In genomic region chr4:137274304-137274703, GRCm38 (mm10) we compare ENCODE assay signal across 25 mouse cellular contexts. TPM values are rescaled to one million over a fixed set of nuclear protein-coding genes. Genes with fewer than 3 reads are reported as not detected.
DNase-seq lines count a peak whose midpoint lies in the region; ATAC-seq and TF ChIP-seq lines count a peak whose summit lies in the region.
"Had no signal": no experiment of that assay in that cellular context is flagged by ENCODE, and none has a peak within 500 bp of the region (broad histone marks: within the 10 kb centered on the region; RNA-seq: fewer than 3 reads in every experiment).

No protein-coding gene starts in this region.

- H3K36me3 ChIP-seq in forebrain, embryonic 10.5 days (replicated peaks), result no peaks in the 10 kb centered on the region
- no peaks in the 10 kb centered on the region for H3K36me3 ChIP-seq in forebrain, embryonic 16.5 days (ENCODE audit: control insufficient read depth, insufficient read depth)
- no peaks in the 10 kb centered on the region for H3K36me3 ChIP-seq in kidney, postnatal 0 days (ENCODE audit: insufficient read depth, low read length)
- H3K36me3 ChIP-seq: forebrain, embryonic 12.5 days; G1E; heart, embryonic 15.5 days; limb, embryonic 12.5 days had no signal

- no peak for ATAC-seq in forebrain, embryonic 16.5 days
- no peak for ATAC-seq in kidney, postnatal 0 days (replicated peaks; ENCODE audit: low FRiP score, low read depth)
- ATAC-seq: activated CD4-positive, CD25-positive, alpha-beta regulatory T cell, adult 4 months; inflammation-experienced regulatory T-cells, adult 6 months had no signal

- H3K27me3 ChIP-seq in forebrain, embryonic 10.5 days (ENCODE audit: poor library complexity, severe bottlenecking), result peaks cover 82% of the 10 kb centered on the region
- peaks cover 37% of the 10 kb centered on the region for H3K27me3 ChIP-seq in forebrain, embryonic 16.5 days (replicated peaks; ENCODE audit: control insufficient read depth, insufficient read depth, low read length)
- peaks cover 17% of the 10 kb centered on the region; the same call in 1 of the 2 replicates for H3K27me3 ChIP-seq in kidney, postnatal 0 days (ENCODE audit: insufficient read depth, low read length)

- TF ChIP-seq CTCF in kidney, postnatal 0 days (IDR thresholded peaks at IDR 0.05; ENCODE audit: low read depth), result no peak

- H3K4me3 ChIP-seq in forebrain, embryonic 10.5 days, result no peak overlapping the region
- no peak overlapping the region for H3K4me3 ChIP-seq in forebrain, embryonic 16.5 days (replicated peaks; ENCODE audit: low read length)
- H3K4me3 ChIP-seq in kidney, postnatal 0 days (replicated peaks; ENCODE audit: low read depth, low read length), result no peak overlapping the region
- H3K4me3 ChIP-seq: forebrain, embryonic 12.5 days; heart, adult 2 months; heart, embryonic 15.5 days; limb, embryonic 12.5 days had no signal

- no peak overlapping the region for H3K4me2 ChIP-seq in forebrain, embryonic 16.5 days (ENCODE audit: low read length)
- H3K4me2 ChIP-seq in kidney, postnatal 0 days (ENCODE audit: low read length), result no peak overlapping the region
- H3K4me2 ChIP-seq: forebrain, embryonic 12.5 days; heart, embryonic 15.5 days; hindbrain, embryonic 14.5 days; limb, embryonic 12.5 days; liver, embryonic 11.5 days had no signal

- DNase-seq in forebrain, embryonic 10.5 days (ENCODE audit: extremely low spot score, low spot score), result no peak
- peak; percentile 48 for DNase-seq in kidney, postnatal 0 days (ENCODE audit: low spot score)
- DNase-seq in kidney, adult 18-20 months, result no peak
- DNase-seq in urinary bladder, postnatal 36 days (ENCODE audit: low spot score in 2 of 2), result peak; percentile 33 to 39
- no peak for DNase-seq in urinary bladder, adult 2 months (ENCODE audit: low spot score)
- no peak for DNase-seq in layer of hippocampus, adult 9-10 months (ENCODE audit: low spot score)
- DNase-seq: adrenal gland, postnatal 10 days; B cell, adult 2 months; cerebellum, adult 2 months; cerebellum, postnatal 25 days; gastrocnemius, postnatal 36 days; heart, adult 2 months; heart, postnatal 36 days; kidney, postnatal 14 days; lung, adult 18-20 months; midbrain, embryonic 14.5 days had no signal

- no peak overlapping the region for H3K9ac ChIP-seq in forebrain, embryonic 16.5 days (replicated peaks; ENCODE audit: low read depth, low read length)
- no peak overlapping the region for H3K9ac ChIP-seq in kidney, postnatal 0 days (ENCODE audit: low read depth, low read length)
- H3K9ac ChIP-seq: forebrain, embryonic 12.5 days; heart, embryonic 15.5 days; hindbrain, embryonic 14.5 days; limb, embryonic 12.5 days had no signal

- WGBS in forebrain, embryonic 10.5 days, result 8% methylated on average over 6 of the region's 6 CpGs
- WGBS in forebrain, embryonic 16.5 days, result 5% methylated on average over 6 of the region's 6 CpGs
- 9% methylated on average over 6 of the region's 6 CpGs for WGBS in kidney, postnatal 0 days

- peaks cover 48% of the 10 kb centered on the region for H3K4me1 ChIP-seq in forebrain, embryonic 10.5 days
- peaks cover 21% of the 10 kb centered on the region for H3K4me1 ChIP-seq in forebrain, embryonic 16.5 days (replicated peaks; ENCODE audit: control insufficient read depth, insufficient read depth, low read length)
- peaks cover 7% of the 10 kb centered on the region for H3K4me1 ChIP-seq in kidney, postnatal 0 days (replicated peaks; ENCODE audit: insufficient read depth, low read length)

- H3K9me3 ChIP-seq in forebrain, embryonic 10.5 days, result no peaks in the 10 kb centered on the region
- no peaks in the 10 kb centered on the region for H3K9me3 ChIP-seq in forebrain, embryonic 16.5 days (ENCODE audit: control insufficient read depth, low read length)
- H3K9me3 ChIP-seq in kidney, postnatal 0 days (replicated peaks; ENCODE audit: low read length), result no peaks in the 10 kb centered on the region
- H3K9me3 ChIP-seq: forebrain, embryonic 12.5 days; heart, embryonic 15.5 days; limb, embryonic 12.5 days had no signal

- peak overlapping the region; percentile 58; the same call in 1 of the 2 replicates for H3K27ac ChIP-seq in forebrain, embryonic 10.5 days
- no peak overlapping the region for H3K27ac ChIP-seq in forebrain, embryonic 16.5 days (ENCODE audit: low read length)
- H3K27ac ChIP-seq in kidney, postnatal 0 days, result peak overlapping the region; percentile 32; the same call in 1 of the 2 replicates
- H3K27ac ChIP-seq: forebrain, embryonic 12.5 days; heart, adult 2 months; heart, embryonic 15.5 days; hindbrain, embryonic 14.5 days; limb, embryonic 12.5 days had no signal

RNA-seq across cellular contexts. Expression of gene Wnt4, which starts 3.0 kb away (rescaled TPM):
- 0.81 and 0.84 TPM in 2 replicates for polyA plus RNA-seq in forebrain, embryonic 10.5 days (2016; fragmentation: Nextera tagmentation; extraction: Ambion mirVana)
- polyA plus RNA-seq in forebrain, embryonic 16.5 days (2015; fragmentation: Nextera tagmentation; extraction: Ambion mirVana), result 0.92 and 0.99 TPM in 2 replicates
- polyA plus RNA-seq in kidney, postnatal 0 days (2015; fragmentation: Nextera tagmentation; extraction: Ambion mirVana), result 17.5 and 26.5 TPM in 2 replicates
- 25.1 and 28.3 TPM in 2 replicates for polyA plus RNA-seq in urinary bladder, adult 2 months (2012; rRNA removed)
- polyA plus RNA-seq: G1E had no signal

Comparison
In these comparisons a context has a peak if more than half of its experiments do, and no peak if none do; other contexts are left out.
1. DNase-seq: peak in kidney, postnatal 0 days (single experiment) and urinary bladder, postnatal 36 days (2 of 2); none in forebrain, embryonic 10.5 days (single experiment), kidney, adult 18-20 months (single experiment), urinary bladder, adult 2 months (single experiment) and layer of hippocampus, adult 9-10 months (single experiment).